Mouse (Mus musculus) ES-Bruce4 (cell line): Measurements from ENCODE around the gene Usp39. TPM values are rescaled to one million over a fixed set of nuclear protein-coding genes. Genes with fewer than 3 reads are reported as not detected.

ENCODE experiments used
- H3K27ac ChIP-seq: 2 replicates; pipeline ENCODE4 v1.5.1; 2012; ENCODE audit warnings: low read length, inconsistent platforms; ENCODE audit not compliant: insufficient read depth
- H3K27me3 ChIP-seq: 2 replicates; pipeline ENCODE4 v1.6.1; 2012; ENCODE audit warnings: mild to moderate bottlenecking, low read length, inconsistent platforms; ENCODE audit not compliant: control insufficient read depth, poor library complexity, insufficient read depth, severe bottlenecking
- H3K36me3 ChIP-seq: 2 replicates; pipeline ENCODE4 v1.6.1; 2012; ENCODE audit warnings: inconsistent platforms, mild to moderate bottlenecking, low read length, moderate library complexity; ENCODE audit not compliant: control insufficient read depth, poor library complexity, insufficient read depth, severe bottlenecking
- H3K4me1 ChIP-seq: one replicate; pipeline ENCODE4 v1.8.1; 2011; ENCODE audit warnings: low read length; ENCODE audit not compliant: control insufficient read depth, insufficient read depth
- H3K4me3 ChIP-seq: 2 replicates; pipeline ENCODE4 v1.5.1; 2011; ENCODE audit warnings: low read depth, mild to moderate bottlenecking, low read length
- H3K9ac ChIP-seq: 2 replicates; pipeline ENCODE4 v1.6.1; 2012; ENCODE audit warnings: low read depth, mild to moderate bottlenecking, inconsistent platforms; ENCODE audit not compliant: poor library complexity, severe bottlenecking
- H3K9me3 ChIP-seq: replicated peaks from 2 replicates; pipeline ENCODE4 v1.6.1; 2012; ENCODE audit warnings: mild to moderate bottlenecking, low read length, inconsistent platforms; ENCODE audit not compliant: control insufficient read depth, poor library complexity, insufficient read depth, severe bottlenecking
- CTCF ChIP-seq: IDR thresholded peaks from one replicate; pipeline ENCODE4 v1.8.1; 2011; ENCODE audit warnings: low read depth, low read length
- EP300 ChIP-seq: IDR thresholded peaks from 2 replicates; pipeline ENCODE4 v1.6.1; 2011; ENCODE audit warnings: low read depth, low read length; ENCODE audit not compliant: insufficient read depth
- POLR2A ChIP-seq: IDR thresholded peaks from one replicate; pipeline ENCODE4 v1.8.1; 2011; ENCODE audit warnings: low read length; ENCODE audit not compliant: insufficient read depth
- polyA plus RNA-seq: library from polyadenylated mRNA; stranded (reverse); fragments of >200 nt; gene quantifications from 2 replicates; pipeline ENCODE4 v1.2.4, GENCODE M21; 2011; ENCODE audit warnings: low read depth; ENCODE audit not compliant: missing spikeins, insufficient read depth, insufficient read length

Gene Usp39
- polyA plus RNA-seq, 1 experiment, result 76.5 TPM

- no peak for TF ChIP-seq EP300
- no peak for TF ChIP-seq POLR2A
- TF ChIP-seq CTCF, result no peak
- Histone ChIP-seq H3K4me1 (no peaks in the 10 kb centered on the region), H3K9me3 (no peaks in the 10 kb centered on the region), H3K36me3 (no peaks in the 10 kb centered on the region), H3K4me3 (no peak overlapping the region), H3K27me3 (no peaks in the 10 kb centered on the region), H3K27ac (no peak overlapping the region), H3K9ac (no peak overlapping the region)
These were observed 30.0 kb upstream of the Usp39 start for GRCm38 (mm10) chr6:72374820-72375563.

GRCm38 (mm10) chr6:72374206-72374605 is 29.2 kb upstream of the Usp39 start:
- TF ChIP-seq POLR2A, result no peak
- TF ChIP-seq CTCF, result no peak
- TF ChIP-seq EP300, result no peak
- Histone ChIP-seq H3K9ac (no peak overlapping the region), H3K9me3 (no peaks in the 10 kb centered on the region), H3K27me3 (no peaks in the 10 kb centered on the region), H3K36me3 (no peaks in the 10 kb centered on the region), H3K4me1 (no peaks in the 10 kb centered on the region), H3K4me3 (no peak overlapping the region), H3K27ac (no peak overlapping the region)

GRCm38 (mm10) chr6:72373184-72373583 is 28.2 kb upstream of the Usp39 start:
- H3K4me3 ChIP-seq, result no peak overlapping the region
- no peak overlapping the region for H3K27ac ChIP-seq
- H3K4me1 ChIP-seq, result no peaks in the 10 kb centered on the region
- no peaks in the 10 kb centered on the region for H3K9me3 ChIP-seq
- H3K27me3 ChIP-seq, result no peaks in the 10 kb centered on the region
- H3K36me3 ChIP-seq, result no peaks in the 10 kb centered on the region
- H3K9ac ChIP-seq, result no peak overlapping the region
- no peak for TF ChIP-seq POLR2A
- no peak for TF ChIP-seq CTCF
- no peak for TF ChIP-seq EP300

DNA sequence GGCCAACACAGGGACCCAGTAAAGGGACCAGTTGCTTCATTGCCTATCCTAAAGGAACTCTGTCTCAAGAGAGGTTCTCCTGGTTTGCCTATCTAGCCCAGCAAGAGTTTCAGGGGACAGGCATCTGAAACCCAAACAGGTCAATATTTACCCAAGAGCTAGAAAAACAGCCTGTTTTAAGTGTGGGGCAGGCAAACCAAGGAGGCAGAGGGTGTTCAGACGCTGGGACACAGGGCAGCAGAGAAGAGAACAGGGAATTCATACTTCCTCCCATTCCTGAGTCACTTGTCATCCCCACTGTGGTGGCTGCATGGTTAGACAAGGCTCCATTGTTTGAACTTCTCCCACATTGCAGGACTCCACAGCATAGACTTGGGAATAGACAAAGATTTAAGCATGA is 26.6 kb upstream of the Usp39 start:
- H3K27ac ChIP-seq, result no peak overlapping the region
- no peak overlapping the region for H3K9ac ChIP-seq
- TF ChIP-seq EP300, result no peak
- TF ChIP-seq POLR2A, result no peak
- no peak for TF ChIP-seq CTCF

DNA sequence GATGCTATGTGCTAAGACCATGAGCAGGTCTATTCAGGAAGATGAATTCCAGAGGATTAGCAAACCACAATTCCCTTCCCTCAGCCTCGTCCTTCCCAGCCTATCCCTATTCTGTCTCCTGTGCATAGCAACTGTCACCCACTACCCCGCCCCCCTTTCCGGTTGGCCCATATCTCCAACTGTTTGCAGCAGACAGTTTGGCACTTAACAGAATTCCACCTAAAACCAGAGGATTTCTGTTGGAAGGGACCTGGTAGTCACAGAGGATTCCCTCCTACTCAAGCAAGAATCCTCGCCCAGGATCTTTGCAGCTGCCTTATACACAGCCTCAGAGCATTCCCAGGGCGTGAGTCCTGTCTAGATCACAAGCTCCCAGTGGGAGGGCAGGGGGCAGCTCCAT is 26.2 kb upstream of the Usp39 start:
- no peak overlapping the region for H3K4me3 ChIP-seq
- no peaks in the 10 kb centered on the region for H3K4me1 ChIP-seq
- H3K27ac ChIP-seq, result no peak overlapping the region
- no peaks in the 10 kb centered on the region for H3K27me3 ChIP-seq
- TF ChIP-seq CTCF (no peak), POLR2A (no peak), EP300 (no peak)
- no peaks in the 10 kb centered on the region for H3K36me3 ChIP-seq
- no peaks in the 10 kb centered on the region for H3K9me3 ChIP-seq
- no peak overlapping the region for H3K9ac ChIP-seq

More for the DNA sequence above, 26.6 kb upstream of the Usp39 start:
- no peaks in the 10 kb centered on the region for H3K4me1 ChIP-seq
- no peak overlapping the region for H3K4me3 ChIP-seq
- no peaks in the 10 kb centered on the region for H3K9me3 ChIP-seq
- no peaks in the 10 kb centered on the region for H3K36me3 ChIP-seq
- H3K27me3 ChIP-seq, result no peaks in the 10 kb centered on the region

DNA sequence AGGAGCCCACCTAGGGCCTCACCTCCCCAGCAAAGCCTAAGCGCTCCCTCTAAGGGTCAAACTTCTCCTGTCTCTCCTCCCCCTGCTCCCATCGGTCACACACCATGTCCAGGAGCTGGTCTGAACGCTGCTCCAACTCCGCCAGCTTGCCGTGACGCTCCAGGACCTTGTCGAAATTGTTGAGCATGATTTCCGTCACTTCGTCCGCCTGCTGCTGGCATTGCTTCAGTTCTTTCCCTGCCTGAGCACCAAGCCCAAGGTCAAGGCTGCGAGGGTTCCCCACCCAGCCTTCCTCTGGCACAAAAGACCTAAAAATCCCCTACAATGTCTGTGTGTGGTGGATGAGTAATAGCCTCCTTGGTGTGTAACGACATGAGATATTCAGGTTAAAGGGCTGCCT is 25.1 kb upstream of the Usp39 start:
- H3K36me3 ChIP-seq, result no peaks in the 10 kb centered on the region
- H3K27me3 ChIP-seq, result no peaks in the 10 kb centered on the region
- H3K27ac ChIP-seq, result no peak overlapping the region
- no peak overlapping the region for H3K9ac ChIP-seq
- H3K4me3 ChIP-seq, result no peak overlapping the region
- no peaks in the 10 kb centered on the region for H3K9me3 ChIP-seq
- TF ChIP-seq POLR2A (no peak), CTCF (no peak), EP300 (no peak)
- no peaks in the 10 kb centered on the region for H3K4me1 ChIP-seq
